Mouse (Mus musculus) forebrain, embryonic 14.5 days (tissue): Measurements from ENCODE around the gene Zfp110. TPM values are rescaled to one million over a fixed set of nuclear protein-coding genes. Genes with fewer than 3 reads are reported as not detected.
A peak's percentile ranks its signal among the peaks of the same experiment; 100 is the strongest.
"Not testable (repeated sequence)": the region's sequence is repeated elsewhere in the genome, so short reads cannot be mapped to it uniquely, and the experiment has no call there.

ENCODE experiments used
- ATAC-seq: fragments of 200-750 bp; cut with Nextera tagmentation; 2 replicates; pipeline ENCODE4 v1.8.0; 2017; ENCODE audit warnings: mild to moderate bottlenecking, moderate library complexity
- DNase-seq: peaks from one replicate; pipeline ENCODE4 v3.0.0-alpha.2; 2015; ENCODE audit warnings: low spot score
- H3K27ac ChIP-seq: fragments of 300-500 bp; sonication (generic); 2 replicates; pipeline ENCODE4 v1.5.1; 2014; ENCODE audit warnings: low read depth, mild to moderate bottlenecking, control low read depth, low read length, moderate library complexity
- H3K27me3 ChIP-seq: fragments of 300-500 bp; sonication (generic); replicated peaks from 2 replicates; pipeline ENCODE4 v1.6.1; 2014; ENCODE audit warnings: low read length, control low read depth, mixed read lengths; ENCODE audit not compliant: control insufficient read depth, insufficient read depth
- H3K36me3 ChIP-seq: fragments of 300-500 bp; sonication (generic); 2 replicates; pipeline ENCODE4 v1.6.1; 2014; ENCODE audit warnings: low read length, control low read depth; ENCODE audit not compliant: control insufficient read depth, insufficient read depth
- H3K4me1 ChIP-seq: fragments of 300-500 bp; sonication (generic); 2 replicates; pipeline ENCODE4 v1.6.1; 2014; ENCODE audit warnings: antibody characterized with exemption, low read length, control low read depth; ENCODE audit not compliant: control insufficient read depth, insufficient read depth
- H3K4me2 ChIP-seq: fragments of 300-500 bp; sonication (generic); 2 replicates; pipeline ENCODE4 v1.6.1; 2014; ENCODE audit warnings: mild to moderate bottlenecking, control low read depth, low read length
- H3K4me3 ChIP-seq: fragments of 300-500 bp; sonication (generic); 2 replicates; pipeline ENCODE4 v1.5.1; 2014; ENCODE audit warnings: low read depth, low read length, control low read depth
- H3K9ac ChIP-seq: fragments of 300-500 bp; sonication (generic); 2 replicates; pipeline ENCODE4 v1.6.1; 2014; ENCODE audit warnings: mild to moderate bottlenecking, low read length, control low read depth, moderate library complexity
- H3K9me3 ChIP-seq: fragments of 300-500 bp; sonication (generic); replicated peaks from 2 replicates; pipeline ENCODE4 v1.6.1; 2016; ENCODE audit warnings: low read length, control low read depth, mixed read lengths; ENCODE audit not compliant: control insufficient read depth
- WGBS: fragments of 180-500 bp; shearing (Covaris S2); extraction: QIAGEN DNeasy Blood & Tissue Kit; methylation state at CpG from one replicate; pipeline ENCODE4 v1.1.7; 2014; 5-methylcytosine and 5-hydroxymethylcytosine counted together
- polyA plus RNA-seq: library from polyadenylated mRNA; unstranded; fragments of >200 nt; fragmentation: Nextera tagmentation; extraction: Ambion mirVana; gene quantifications from 2 replicates; pipeline ENCODE4 v1.2.1, GENCODE M21; 2014

Gene Zfp110
- polyA plus RNA-seq, 1 experiment from 2014 or later: 29.7 TPM

- peaks cover 5% of the 10 kb centered on the region; the same call in 1 of the 2 replicates for H3K4me1 ChIP-seq
- H3K4me3 ChIP-seq: no peak overlapping the region
- H3K36me3 ChIP-seq: peaks cover 27% of the 10 kb centered on the region
- DNase-seq: no peak
- no peak for ATAC-seq
- no peak overlapping the region for H3K4me2 ChIP-seq
- no peak overlapping the region for H3K9ac ChIP-seq
- H3K27me3 ChIP-seq: no peaks in the 10 kb centered on the region
- H3K27ac ChIP-seq: no peak overlapping the region
- peaks cover 21% of the 10 kb centered on the region for H3K9me3 ChIP-seq
- 97% methylated on average over 8 of the region's 8 CpGs for WGBS
These were observed 19.0 kb upstream of the Zfp110 start for GRCm38 (mm10) chr7:12815566-12815965.

- H3K36me3 ChIP-seq: peaks cover 15% of the 10 kb centered on the region
- H3K9ac ChIP-seq: peak within 1 kb of the TSS; percentile 93
- no peaks in the 10 kb centered on the region for H3K27me3 ChIP-seq
- peak; percentile 98 for ATAC-seq
- WGBS: under 1% methylated on average over 40 of the region's 40 CpGs
- H3K9me3 ChIP-seq: peaks cover 18% of the 10 kb centered on the region
- DNase-seq: peak; percentile 96
- H3K4me1 ChIP-seq: peaks cover 5% of the 10 kb centered on the region; the same call in 1 of the 2 replicates
- peak within 1 kb of the TSS; percentile 57 for H3K4me2 ChIP-seq
- H3K4me3 ChIP-seq: peak within 1 kb of the TSS; percentile 84
- peak within 1 kb of the TSS; percentile 85 for H3K27ac ChIP-seq
These were observed 15.9 kb upstream of the Zfp110 start, which contains the start of gene Zfp329 for GRCm38 (mm10) chr7:12818521-12819295. Gene Zfp329 (minus strand): TSS chr7:12818858.

- DNase-seq (peak; percentile 32), ATAC-seq (peak; percentile 51)
- Histone ChIP-seq H3K9me3 (peaks cover 34% of the 10 kb centered on the region), H3K27me3 (no peaks in the 10 kb centered on the region), H3K36me3 (peaks cover 36% of the 10 kb centered on the region), H3K4me1 (no peaks in the 10 kb centered on the region), H3K4me3 (peak overlapping the region; percentile 42), H3K9ac (peak overlapping the region; percentile 75), H3K4me2 (peak overlapping the region; percentile 49), H3K27ac (0 out of 2 replicates have a peak overlapping the region, but pooled peaks have one; percentile 41)
- 37% methylated on average over 13 of the region's 13 CpGs for WGBS
These were observed 671 bp downstream of the Zfp110 start for GRCm38 (mm10) chr7:12835193-12835671.

GRCm38 (mm10) chr7:12835779-12836178 is 1.2 kb downstream of the Zfp110 start:
- 98% methylated on average over 4 of the region's 4 CpGs for WGBS
- ATAC-seq: no peak

GRCm38 (mm10) chr7:12874301-12874700 is 39.7 kb downstream of the Zfp110 start:
- Histone ChIP-seq H3K36me3 (no peaks in the 10 kb centered on the region), H3K27me3 (no peaks in the 10 kb centered on the region), H3K4me2 (no peak overlapping the region), H3K9ac (no peak overlapping the region), H3K4me3 (no peak overlapping the region), H3K4me1 (no peaks in the 10 kb centered on the region), H3K9me3 (no peaks in the 10 kb centered on the region), H3K27ac (no peak overlapping the region)
- DNase-seq (peak; percentile 31), ATAC-seq (no peak)
- whole genome bisulfite sequencing: 26% methylated on average over 3 of the region's 3 CpGs

More at GRCm38 (mm10) chr7:12835779-12836178, 1.2 kb downstream of the Zfp110 start:
- H3K4me3 ChIP-seq: peak overlapping the region; percentile 42
- no peaks in the 10 kb centered on the region for H3K27me3 ChIP-seq
- peak overlapping the region; percentile 49 for H3K4me2 ChIP-seq
- H3K27ac ChIP-seq: no peak overlapping the region
- DNase-seq: no peak
- H3K36me3 ChIP-seq: peaks cover 41% of the 10 kb centered on the region
- H3K9ac ChIP-seq: no peak overlapping the region
- peaks cover 39% of the 10 kb centered on the region for H3K9me3 ChIP-seq
- no peaks in the 10 kb centered on the region for H3K4me1 ChIP-seq

- no peak overlapping the region for H3K9ac ChIP-seq
- no peak overlapping the region for H3K4me3 ChIP-seq
- DNase-seq: no peak
- H3K4me1 ChIP-seq: peaks cover 11% of the 10 kb centered on the region
- no peaks in the 10 kb centered on the region for H3K27me3 ChIP-seq
- H3K36me3 ChIP-seq: peaks cover 10% of the 10 kb centered on the region; the same call in 1 of the 2 replicates
- no peak for ATAC-seq
- no peak overlapping the region; the same call in 1 of the 2 replicates for H3K4me2 ChIP-seq
- no peak overlapping the region for H3K27ac ChIP-seq
- no peaks in the 10 kb centered on the region for H3K9me3 ChIP-seq
These were observed 45.5 kb downstream of the Zfp110 start for GRCm38 (mm10) chr7:12880036-12880435.

GRCm38 (mm10) chr7:12880497-12880896 is 45.9 kb downstream of the Zfp110 start:
- peak overlapping the region; percentile 83 for H3K4me2 ChIP-seq
- 44% methylated on average over 8 of the region's 8 CpGs for WGBS
- DNase-seq, H3K27ac ChIP-seq, H3K27me3 ChIP-seq, H3K9me3 ChIP-seq: not testable (repeated sequence)
- peak overlapping the region; percentile 90 for H3K9ac ChIP-seq
- H3K36me3 ChIP-seq: peaks cover 15% of the 10 kb centered on the region
- peak overlapping the region; percentile 78 for H3K4me3 ChIP-seq
- peak; percentile 30; the same call in 1 of the 2 replicates for ATAC-seq
- H3K4me1 ChIP-seq: peaks cover 11% of the 10 kb centered on the region

- H3K27me3 ChIP-seq: no peaks in the 10 kb centered on the region
- H3K36me3 ChIP-seq: peaks cover 21% of the 10 kb centered on the region
- H3K9me3 ChIP-seq: no peaks in the 10 kb centered on the region
- H3K4me2 ChIP-seq: peak within 1 kb of the TSS; percentile 83
- DNase-seq (peak; percentile 98), ATAC-seq (peak; percentile 100)
- H3K4me1 ChIP-seq: peaks cover 11% of the 10 kb centered on the region
- no peak within 1 kb of the TSS for H3K27ac ChIP-seq
- WGBS: under 1% methylated on average over 35 of the region's 35 CpGs
- peak within 1 kb of the TSS; percentile 90 for H3K9ac ChIP-seq
- peak within 1 kb of the TSS; percentile 78 for H3K4me3 ChIP-seq
These were observed 46.5 kb downstream of the Zfp110 start, which contains the start of gene Zfp128 for GRCm38 (mm10) chr7:12880911-12881660. Gene Zfp128 (plus strand): TSS chr7:12881177.
